Mouse (Mus musculus) midbrain, embryonic 16.5 days (tissue): ENCODE results near the gene Camk1g. TPM values are rescaled to one million over a fixed set of nuclear protein-coding genes. Genes with fewer than 3 reads are reported as not detected.

Source experiments
- ATAC-seq: fragments of 200-750 bp; cut with Nextera tagmentation; 2 replicates; pipeline ENCODE4 v1.8.0; 2017; ENCODE audit warnings: moderate TSS enrichment
- H3K27ac ChIP-seq: fragments of 300-500 bp; sonication (generic); 2 replicates; pipeline ENCODE4 v1.5.1; 2014; ENCODE audit warnings: mild to moderate bottlenecking, low read length, mixed read lengths
- H3K27me3 ChIP-seq: fragments of 300-500 bp; sonication (generic); 2 replicates; pipeline ENCODE4 v1.6.1; 2014; ENCODE audit warnings: low read depth, low read length, mixed read lengths; ENCODE audit not compliant: control insufficient read depth, insufficient read depth
- H3K36me3 ChIP-seq: fragments of 300-500 bp; sonication (generic); 2 replicates; pipeline ENCODE4 v1.6.1; 2014; ENCODE audit warnings: mild to moderate bottlenecking, low read length, moderate library complexity, mixed read lengths; ENCODE audit not compliant: control insufficient read depth, insufficient read depth
- H3K4me1 ChIP-seq: fragments of 300-500 bp; sonication (generic); 2 replicates; pipeline ENCODE4 v1.6.1; 2014; ENCODE audit warnings: mild to moderate bottlenecking, low read length, mixed read lengths; ENCODE audit not compliant: control insufficient read depth, insufficient read depth
- H3K4me2 ChIP-seq: fragments of 300-500 bp; sonication (generic); 2 replicates; pipeline ENCODE4 v1.6.1; 2014; ENCODE audit warnings: mild to moderate bottlenecking, low read length, mixed read lengths
- H3K4me3 ChIP-seq: fragments of 300-500 bp; sonication (generic); 2 replicates; pipeline ENCODE4 v1.5.1; 2014; ENCODE audit warnings: low read depth, mild to moderate bottlenecking, low read length, moderate library complexity, mixed read lengths
- H3K9ac ChIP-seq: fragments of 300-500 bp; sonication (generic); 2 replicates; pipeline ENCODE4 v1.6.1; 2014; ENCODE audit warnings: low read depth, low read length, mixed read lengths
- H3K9me3 ChIP-seq: fragments of 300-500 bp; sonication (generic); replicated peaks from 2 replicates; pipeline ENCODE4 v1.6.1; 2014; ENCODE audit warnings: mild to moderate bottlenecking, low read length, mixed read lengths; ENCODE audit not compliant: control insufficient read depth, poor library complexity, severe bottlenecking
- WGBS: fragments of 180-500 bp; shearing (Covaris S2); extraction: QIAGEN DNeasy Blood & Tissue Kit; methylation state at CpG from one replicate; pipeline ENCODE4 v1.1.7; 2014; 5-methylcytosine and 5-hydroxymethylcytosine counted together
- polyA plus RNA-seq: library from polyadenylated mRNA; unstranded; fragments of >200 nt; fragmentation: Nextera tagmentation; extraction: Ambion mirVana; gene quantifications from 2 replicates; pipeline ENCODE4 v1.2.1, GENCODE M21; 2015

Camk1g gene
- polyA plus RNA-seq, 1 experiment from 2014 or later, result 53.5 TPM

- no peak overlapping the region for H3K27ac ChIP-seq
- peak overlapping the region; percentile 42 for H3K4me2 ChIP-seq
- H3K4me1 ChIP-seq, result peaks cover 10% of the 10 kb centered on the region; the same call in 1 of the 2 replicates
- no peaks in the 10 kb centered on the region for H3K36me3 ChIP-seq
- 0 out of 2 replicates have a peak overlapping the region, but pooled peaks have one; percentile 39 for H3K9ac ChIP-seq
- H3K4me3 ChIP-seq, result no peak overlapping the region
- H3K9me3 ChIP-seq, result no peaks in the 10 kb centered on the region
- H3K27me3 ChIP-seq, result no peaks in the 10 kb centered on the region
- WGBS, result 23% methylated on average over 11 of the region's 11 CpGs
- peak; percentile 6; the same call in 1 of the 2 replicates for ATAC-seq
These were observed 11.7 kb upstream of the Camk1g start for GRCm38 (mm10) chr1:193381597-193382404.

DNA sequence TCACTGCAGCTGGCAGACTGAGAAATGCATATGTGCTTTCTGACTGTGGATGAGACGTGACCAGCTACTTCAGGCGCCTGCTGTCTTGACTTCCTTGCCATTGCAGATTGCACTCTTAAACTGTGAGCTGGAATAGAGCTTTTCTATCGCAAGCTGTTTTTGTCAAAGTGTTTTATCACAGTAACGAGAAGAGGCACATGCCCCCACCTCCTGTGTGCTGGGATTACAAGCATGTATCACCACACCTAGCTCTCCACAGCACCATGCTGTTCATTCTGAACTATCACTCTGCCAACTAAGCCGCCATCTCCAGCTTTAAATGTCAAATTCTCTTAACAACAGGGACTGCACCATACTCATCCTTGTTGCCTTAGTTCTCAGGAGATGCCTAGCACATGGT lies 10.8 kb upstream of the Camk1g start:
- no peak for ATAC-seq
- H3K27ac ChIP-seq, result no peak overlapping the region
- WGBS, result 87% methylated on average over 5 of the region's 5 CpGs

GRCm38 (mm10) chr1:193379634-193380033 lies 9.5 kb upstream of the Camk1g start:
- H3K4me1 ChIP-seq, result 0 out of 2 replicates have a peak, but pooled peaks cover 4% of the 10 kb centered on the region
- WGBS, result 77% methylated on average over 6 of the region's 6 CpGs
- no peaks in the 10 kb centered on the region for H3K9me3 ChIP-seq
- ATAC-seq, result no peak
- no peaks in the 10 kb centered on the region for H3K27me3 ChIP-seq
- no peaks in the 10 kb centered on the region for H3K36me3 ChIP-seq
- no peak overlapping the region for H3K9ac ChIP-seq
- H3K27ac ChIP-seq, result no peak overlapping the region
- no peak overlapping the region for H3K4me3 ChIP-seq
- H3K4me2 ChIP-seq, result no peak overlapping the region

More for the DNA sequence above, 10.8 kb upstream of the Camk1g start:
- Histone ChIP-seq H3K9ac (no peak overlapping the region), H3K4me1 (0 out of 2 replicates have a peak, but pooled peaks cover 4% of the 10 kb centered on the region), H3K4me3 (no peak overlapping the region), H3K27me3 (no peaks in the 10 kb centered on the region), H3K4me2 (no peak overlapping the region), H3K36me3 (no peaks in the 10 kb centered on the region), H3K9me3 (no peaks in the 10 kb centered on the region)

- no peak overlapping the region for H3K4me3 ChIP-seq
- H3K27ac ChIP-seq, result no peak overlapping the region
- no peak overlapping the region for H3K9ac ChIP-seq
- peak; percentile 75 for ATAC-seq
- H3K9me3 ChIP-seq, result no peaks in the 10 kb centered on the region
- WGBS, result 27% methylated on average over 4 of the region's 4 CpGs
- no peaks in the 10 kb centered on the region for H3K4me1 ChIP-seq
- H3K27me3 ChIP-seq, result no peaks in the 10 kb centered on the region
- H3K36me3 ChIP-seq, result no peaks in the 10 kb centered on the region
- no peak overlapping the region for H3K4me2 ChIP-seq
These were observed 6.5 kb upstream of the Camk1g start for GRCm38 (mm10) chr1:193376478-193377134.

DNA sequence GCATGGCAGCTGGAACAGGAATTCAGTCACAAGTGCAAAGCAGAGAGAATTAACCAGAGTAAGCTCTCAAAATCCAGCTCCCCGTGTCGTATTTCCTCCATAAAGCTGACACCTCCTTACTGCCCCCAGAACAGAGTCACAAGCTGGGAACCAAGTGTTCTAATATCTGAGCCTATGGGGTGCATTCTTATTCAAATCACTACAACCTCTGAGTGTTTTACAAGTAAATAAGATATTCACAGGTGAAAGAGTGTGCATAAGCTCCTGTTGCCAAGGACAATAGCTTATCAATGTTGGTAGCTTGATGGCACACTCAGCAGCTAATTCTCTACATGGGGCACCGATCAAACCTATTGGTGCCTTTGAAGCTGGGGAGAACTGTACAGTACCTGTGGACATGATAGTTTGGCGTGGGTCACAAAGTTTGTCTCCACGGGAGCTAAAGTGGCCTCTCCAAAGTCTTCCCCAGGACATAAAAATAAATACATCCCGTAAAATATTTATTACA lies 3.9 kb upstream of the Camk1g start:
- no peak for ATAC-seq
- Histone ChIP-seq H3K4me3 (no peak overlapping the region), H3K36me3 (no peaks in the 10 kb centered on the region), H3K27me3 (no peaks in the 10 kb centered on the region), H3K9me3 (no peaks in the 10 kb centered on the region), H3K27ac (no peak overlapping the region), H3K9ac (no peak overlapping the region), H3K4me2 (no peak overlapping the region), H3K4me1 (peaks cover 8% of the 10 kb centered on the region; the same call in 1 of the 2 replicates)
- 78% methylated on average over 6 of the region's 6 CpGs for WGBS

DNA sequence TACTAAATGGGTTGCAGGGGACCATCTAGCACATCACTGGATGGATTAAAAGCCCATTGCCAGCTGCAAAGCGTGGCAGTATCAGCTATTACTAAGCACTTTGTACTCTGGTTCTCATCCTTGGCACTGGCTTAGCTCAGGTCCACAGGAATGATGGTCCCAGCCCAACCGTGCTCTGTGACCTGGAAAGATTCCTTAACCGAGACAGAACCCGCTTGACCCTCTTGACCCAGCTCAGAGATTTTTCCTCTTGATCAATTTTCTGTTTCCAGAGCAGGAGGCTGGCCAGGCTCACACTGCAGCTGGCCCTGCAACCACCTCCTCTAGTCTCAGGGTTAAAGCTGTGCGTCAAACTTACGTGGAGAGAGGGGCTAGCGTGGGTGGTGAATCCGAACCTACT lies 1.0 kb downstream of the Camk1g start:
- Histone ChIP-seq H3K27me3 (no peaks in the 10 kb centered on the region), H3K4me2 (peak overlapping the region; percentile 67), H3K27ac (peak overlapping the region; percentile 71; the same call in 1 of the 2 replicates), H3K9me3 (no peaks in the 10 kb centered on the region), H3K4me3 (peak overlapping the region; percentile 51), H3K4me1 (peaks cover 30% of the 10 kb centered on the region), H3K9ac (peak overlapping the region; percentile 75), H3K36me3 (no peaks in the 10 kb centered on the region)
- WGBS, result 16% methylated on average over 8 of the region's 8 CpGs
- peak; percentile 30 for ATAC-seq

DNA sequence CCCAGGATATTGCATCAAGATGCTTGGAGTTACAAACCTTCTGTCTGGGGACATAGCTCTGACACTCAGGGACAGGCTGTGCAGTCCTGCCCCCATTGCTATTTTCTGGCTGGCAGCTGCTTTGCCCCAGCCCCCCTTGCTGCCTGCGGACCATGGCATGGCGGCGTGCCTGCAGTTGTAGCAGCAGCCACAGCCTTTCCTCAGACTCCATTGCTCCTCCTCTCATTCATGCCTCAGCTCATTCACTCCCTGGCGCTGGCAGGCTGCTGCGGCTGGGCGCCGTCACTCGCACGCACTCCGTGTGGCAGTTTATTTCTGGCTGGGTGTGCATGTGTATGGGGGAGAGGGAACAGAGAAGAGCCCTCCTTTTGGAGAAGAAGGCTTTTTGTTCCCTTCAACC lies 2.0 kb downstream of the Camk1g start:
- no peaks in the 10 kb centered on the region for H3K9me3 ChIP-seq
- peak; percentile 49 for ATAC-seq
- H3K4me2 ChIP-seq, result peak overlapping the region; percentile 67
- peak overlapping the region; percentile 67 for H3K27ac ChIP-seq
- no peaks in the 10 kb centered on the region for H3K36me3 ChIP-seq
- peaks cover 30% of the 10 kb centered on the region for H3K4me1 ChIP-seq
- peak overlapping the region; percentile 75 for H3K9ac ChIP-seq
- peak overlapping the region; percentile 51 for H3K4me3 ChIP-seq
- no peaks in the 10 kb centered on the region for H3K27me3 ChIP-seq
- 11% methylated on average over 10 of the region's 10 CpGs for WGBS

DNA sequence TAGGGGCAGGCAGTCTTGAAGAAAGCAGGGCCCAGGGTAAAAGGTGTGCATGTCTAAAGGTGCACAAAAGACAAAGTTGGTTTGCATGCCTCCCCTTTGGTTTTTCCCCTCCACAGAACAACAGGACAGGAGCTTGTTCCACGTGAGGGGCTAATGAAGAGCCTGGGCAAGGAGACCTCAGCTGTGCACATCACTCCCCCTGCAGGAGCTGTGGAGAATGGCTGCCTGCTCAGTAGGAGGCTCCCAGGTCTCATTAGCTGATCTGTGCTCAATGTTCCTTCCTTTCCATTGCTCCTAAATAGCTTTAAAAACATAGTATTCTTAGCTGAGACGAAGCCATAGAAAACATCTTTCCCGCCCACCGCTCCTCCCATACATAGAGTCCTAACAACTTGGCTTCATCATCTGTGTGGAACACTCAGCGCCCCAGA lies 6.3 kb downstream of the Camk1g start:
- H3K4me1 ChIP-seq, result peaks cover 20% of the 10 kb centered on the region
- no peaks in the 10 kb centered on the region for H3K27me3 ChIP-seq
- no peak for ATAC-seq
- H3K36me3 ChIP-seq, result peaks cover 6% of the 10 kb centered on the region; the same call in 1 of the 2 replicates
- no peak overlapping the region for H3K27ac ChIP-seq
- WGBS, result 67% methylated on average over 5 of the region's 5 CpGs
- no peak overlapping the region for H3K4me2 ChIP-seq
- H3K9me3 ChIP-seq, result no peaks in the 10 kb centered on the region
- no peak overlapping the region for H3K4me3 ChIP-seq
- H3K9ac ChIP-seq, result no peak overlapping the region

DNA sequence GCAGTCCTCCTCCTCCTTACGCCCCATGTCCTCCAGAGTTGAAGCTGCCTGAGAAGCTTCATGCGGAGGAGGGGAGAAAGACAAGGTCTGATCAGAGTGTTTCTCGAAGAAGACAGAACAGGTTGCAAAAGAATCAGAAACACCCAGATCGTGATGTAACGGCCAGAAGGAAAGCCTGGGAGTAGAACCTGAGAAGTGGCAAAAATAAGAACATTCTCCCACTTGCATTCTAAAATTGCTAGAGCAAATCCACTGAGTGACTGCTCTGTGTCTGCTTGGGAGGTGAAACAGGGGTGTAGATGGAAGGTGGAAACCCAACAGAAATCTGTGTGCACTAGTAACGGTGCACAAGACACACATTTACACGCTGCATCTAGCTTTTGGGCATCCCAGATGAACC lies 8.0 kb downstream of the Camk1g start:
- H3K9ac ChIP-seq, result no peak overlapping the region
- no peak overlapping the region for H3K4me2 ChIP-seq
- WGBS, result 92% methylated on average over 7 of the region's 7 CpGs
- H3K9me3 ChIP-seq, result no peaks in the 10 kb centered on the region
- H3K4me3 ChIP-seq, result no peak overlapping the region
- no peaks in the 10 kb centered on the region for H3K27me3 ChIP-seq
- peaks cover 6% of the 10 kb centered on the region; the same call in 1 of the 2 replicates for H3K36me3 ChIP-seq
- H3K4me1 ChIP-seq, result peaks cover 3% of the 10 kb centered on the region
- no peak for ATAC-seq
- no peak overlapping the region for H3K27ac ChIP-seq
